Mouse (Mus musculus) left cerebral cortex, postnatal 4 days (tissue): ENCODE measurements around the gene BC061212. TPM values are rescaled to one million over a fixed set of nuclear protein-coding genes. Genes with fewer than 3 reads are reported as not detected.
"Not testable (repeated sequence)": the region's sequence is repeated elsewhere in the genome, so short reads cannot be mapped to it uniquely, and the experiment has no call there.

Experiments
- DNase-seq: peaks from one replicate; pipeline ENCODE4 v3.0.0-alpha.2; 2022
- intact Hi-C: fragments of 180-260 bp; cut with DNase I; formaldehyde crosslinking; loops from one replicate; pipeline ENCODE4 v1.15.1; 2025
- total RNA-seq, 2 experiments: library from RNA; stranded (reverse); gene quantifications; 2 replicates each; pipeline ENCODE4 v1.2.3; 2021

Gene BC061212
- total RNA-seq = not detected

DNA sequence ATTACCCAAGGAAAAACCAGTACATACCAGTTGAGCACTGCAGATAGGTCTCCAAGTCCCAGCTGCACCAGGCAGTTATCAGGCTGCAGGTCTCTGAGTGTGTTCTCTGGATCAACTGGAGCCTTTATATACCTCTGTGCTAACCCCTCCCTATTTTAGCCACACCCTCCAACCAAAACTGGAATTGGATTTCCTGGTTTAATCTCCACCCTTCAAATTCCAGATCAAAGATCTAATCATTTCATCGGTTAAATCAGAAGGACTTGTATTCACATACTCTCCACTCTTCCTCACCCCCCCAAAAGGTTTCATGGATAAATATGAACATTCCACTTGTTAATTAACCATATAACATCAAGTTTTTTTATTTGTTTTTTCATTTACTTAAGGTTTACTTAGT lies at the start of gene BC061212:
Gene BC061212 (minus strand): TSS at position 101 of the 400 bp plus-strand sequence.
- intact Hi-C loops, DNase-seq: not testable (repeated sequence)

DNA sequence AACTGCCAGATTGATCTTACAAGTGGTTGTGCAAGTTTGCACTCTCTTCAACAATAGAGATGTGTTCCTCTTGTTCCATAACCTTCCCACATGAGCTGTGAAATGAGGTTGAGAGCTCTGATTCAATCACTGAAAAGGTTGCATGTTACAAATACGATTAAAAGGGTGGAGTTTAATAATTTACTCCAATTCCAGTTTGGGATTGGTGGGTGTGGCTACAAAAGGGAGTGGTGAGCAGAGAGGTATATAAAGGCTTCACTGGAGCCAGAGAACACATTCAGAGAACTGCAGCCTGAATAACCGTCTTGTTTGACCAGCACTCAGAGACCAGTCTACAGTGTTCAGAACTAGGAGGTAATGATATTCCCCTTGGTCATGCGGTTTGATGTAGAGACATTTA lies 5.7 kb upstream of the BC061212 start, which contains the start of gene Gm6351:
Gene Gm6351 (plus strand): TSS at position 301 of the 400 bp plus-strand sequence.
- intact Hi-C loops, DNase-seq: not testable (repeated sequence)

Other genes starting within 250 kb of the BC061212 start
- gene Gm7792, start 226.8 kb downstream of the BC061212 start, total RNA-seq = not detected
- not detected for gene Gm16429, start 141.5 kb downstream of the BC061212 start, total RNA-seq
- gene Gm6351, start 5.8 kb upstream of the BC061212 start, total RNA-seq = not detected
- not detected for gene Gm3106, start 147.5 kb upstream of the BC061212 start, total RNA-seq
- gene A430089I19Rik, start 236.3 kb upstream of the BC061212 start, total RNA-seq = not detected
- not detected for gene Gm6502, start 243.9 kb upstream of the BC061212 start, total RNA-seq